Mouse (Mus musculus): ENCODE data around the gene Dnajc4. TPM values are rescaled to one million over a fixed set of nuclear protein-coding genes. Genes with fewer than 3 reads are reported as not detected.

Gene Dnajc4
- polyA plus RNA-seq, 1 experiment: 24.1 TPM

DNA sequence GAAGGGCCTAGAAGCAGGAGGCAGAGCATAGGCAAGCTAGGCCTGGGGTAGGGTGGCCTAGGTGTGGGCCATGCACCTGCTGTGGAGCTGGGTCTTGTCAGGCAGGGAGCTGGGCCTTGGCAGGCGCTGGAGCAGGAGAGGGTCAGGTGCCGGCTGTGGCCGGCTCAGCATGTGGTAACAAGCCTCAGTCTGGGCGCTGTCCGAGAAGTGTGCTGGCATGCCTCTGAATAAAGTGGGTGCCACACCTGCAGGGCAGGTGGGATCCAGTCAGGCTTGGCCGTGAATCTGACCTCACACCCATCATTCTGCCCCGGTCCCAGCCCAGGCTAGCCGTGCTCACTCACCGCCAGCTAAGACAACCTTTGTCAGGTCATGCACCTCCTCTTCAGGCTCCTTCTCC lies 21.6 kb upstream of the Dnajc4 start:
- Histone ChIP-seq H3K27ac (ENCODE audit: insufficient read depth, low read length) (no peak overlapping the region), H3K36me3 (ENCODE audit: control insufficient read depth, insufficient read depth, low read length) (peaks cover 26% of the 10 kb centered on the region), H3K4me1 (ENCODE audit: control insufficient read depth, insufficient read depth, insufficient read length) (peaks cover 6% of the 10 kb centered on the region; the same call in 1 of the 2 replicates), H3K27me3 (ENCODE audit: control insufficient read depth, insufficient read depth, low read length) (no peaks in the 10 kb centered on the region), H3K4me3 (ENCODE audit: extremely low read depth, insufficient read depth, insufficient read length) (no peak overlapping the region)
- WGBS: 97% methylated on average over 9 of the region's 9 CpGs
- no peak for DNase-seq (ENCODE audit: low read depth in 1 of 2, low spot score in 2 of 2)
- TF ChIP-seq CTCF (IDR thresholded peaks at IDR 0.05; ENCODE audit: extremely low read depth, insufficient read depth, insufficient read length, insufficient replicate concordance): no peak
- no peak for TF ChIP-seq POLR2A (IDR thresholded peaks at IDR 0.05; ENCODE audit: low read depth, low read length)

DNA sequence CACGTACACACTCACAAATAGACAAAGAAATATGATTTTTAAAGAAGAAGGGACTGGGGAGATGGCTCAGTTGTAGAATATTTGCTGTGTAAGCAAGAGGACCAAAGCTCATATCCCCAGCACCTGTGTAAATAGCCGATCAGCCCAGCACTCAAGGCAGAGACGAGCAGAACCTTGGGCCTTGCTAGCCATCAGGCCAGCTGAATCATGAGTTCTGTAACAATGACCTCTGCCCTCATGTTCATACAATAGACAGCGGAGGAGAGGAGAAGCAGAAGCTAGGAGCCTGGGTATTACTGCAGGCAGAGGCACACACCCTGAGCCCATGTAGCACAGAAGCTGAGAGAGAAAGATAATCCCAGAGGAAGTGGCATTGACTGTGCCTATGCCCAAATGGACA lies 20.1 kb upstream of the Dnajc4 start:
- DNase-seq (ENCODE audit: low read depth in 1 of 2, low spot score in 2 of 2): no peak
- H3K27me3 ChIP-seq (ENCODE audit: control insufficient read depth, insufficient read depth, low read length): no peaks in the 10 kb centered on the region
- H3K4me1 ChIP-seq (ENCODE audit: control insufficient read depth, insufficient read depth, insufficient read length): peaks cover 3% of the 10 kb centered on the region; the same call in 1 of the 2 replicates
- peaks cover 28% of the 10 kb centered on the region for H3K36me3 ChIP-seq (ENCODE audit: control insufficient read depth, insufficient read depth, low read length)
- TF ChIP-seq POLR2A (IDR thresholded peaks at IDR 0.05; ENCODE audit: low read depth, low read length) (no peak), CTCF (IDR thresholded peaks at IDR 0.05; ENCODE audit: extremely low read depth, insufficient read depth, insufficient read length, insufficient replicate concordance) (no peak)
- H3K27ac ChIP-seq (ENCODE audit: insufficient read depth, low read length): no peak overlapping the region
- WGBS: 89% methylated on average over 4 of the region's 4 CpGs
- no peak overlapping the region for H3K4me3 ChIP-seq (ENCODE audit: extremely low read depth, insufficient read depth, insufficient read length)

DNA sequence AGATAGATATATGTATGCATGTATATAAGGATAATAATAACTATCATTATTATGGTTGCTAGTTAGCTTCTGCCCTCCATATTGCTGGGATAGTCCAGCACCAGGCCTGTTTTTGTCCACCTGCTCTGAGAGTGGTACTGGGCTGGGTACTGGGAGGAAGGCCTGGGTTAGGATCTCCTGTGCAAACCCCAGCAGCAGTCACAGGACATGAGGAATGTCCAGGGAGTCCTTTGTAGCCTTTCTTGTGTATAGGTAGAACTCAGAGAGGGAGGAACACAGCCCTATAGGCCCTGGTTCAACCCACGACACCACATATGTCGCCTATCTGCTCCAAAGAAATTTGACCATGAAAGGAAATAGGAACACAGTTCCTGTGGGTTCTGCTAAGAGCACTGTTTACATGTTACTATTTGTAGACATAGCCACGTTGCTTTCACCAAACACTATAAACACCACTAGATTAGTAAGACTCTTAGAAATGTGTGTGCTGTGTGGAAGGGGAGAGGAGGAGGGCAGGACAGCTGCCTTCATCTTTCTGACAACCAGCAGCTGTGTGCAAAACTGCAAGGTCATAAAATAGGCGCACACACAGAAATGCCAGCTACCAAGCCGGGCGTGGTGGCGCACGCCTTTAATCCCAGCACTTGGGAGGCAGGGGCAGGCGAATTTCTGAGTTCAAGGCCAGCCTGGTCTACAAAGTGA lies 14.7 kb upstream of the Dnajc4 start:
- no peak overlapping the region for H3K27ac ChIP-seq (ENCODE audit: insufficient read depth, low read length)
- H3K4me1 ChIP-seq (ENCODE audit: control insufficient read depth, insufficient read depth, insufficient read length): no peaks in the 10 kb centered on the region
- TF ChIP-seq POLR2A (IDR thresholded peaks at IDR 0.05; ENCODE audit: low read depth, low read length) (no peak), CTCF (IDR thresholded peaks at IDR 0.05; ENCODE audit: extremely low read depth, insufficient read depth, insufficient read length, insufficient replicate concordance) (no peak)
- 83% methylated on average over 9 of the region's 9 CpGs for WGBS
- H3K36me3 ChIP-seq (ENCODE audit: control insufficient read depth, insufficient read depth, low read length): peaks cover 32% of the 10 kb centered on the region
- no peak overlapping the region for H3K4me3 ChIP-seq (ENCODE audit: extremely low read depth, insufficient read depth, insufficient read length)
- DNase-seq (ENCODE audit: low read depth in 1 of 2, low spot score in 2 of 2): no peak
- no peaks in the 10 kb centered on the region for H3K27me3 ChIP-seq (ENCODE audit: control insufficient read depth, insufficient read depth, low read length)

DNA sequence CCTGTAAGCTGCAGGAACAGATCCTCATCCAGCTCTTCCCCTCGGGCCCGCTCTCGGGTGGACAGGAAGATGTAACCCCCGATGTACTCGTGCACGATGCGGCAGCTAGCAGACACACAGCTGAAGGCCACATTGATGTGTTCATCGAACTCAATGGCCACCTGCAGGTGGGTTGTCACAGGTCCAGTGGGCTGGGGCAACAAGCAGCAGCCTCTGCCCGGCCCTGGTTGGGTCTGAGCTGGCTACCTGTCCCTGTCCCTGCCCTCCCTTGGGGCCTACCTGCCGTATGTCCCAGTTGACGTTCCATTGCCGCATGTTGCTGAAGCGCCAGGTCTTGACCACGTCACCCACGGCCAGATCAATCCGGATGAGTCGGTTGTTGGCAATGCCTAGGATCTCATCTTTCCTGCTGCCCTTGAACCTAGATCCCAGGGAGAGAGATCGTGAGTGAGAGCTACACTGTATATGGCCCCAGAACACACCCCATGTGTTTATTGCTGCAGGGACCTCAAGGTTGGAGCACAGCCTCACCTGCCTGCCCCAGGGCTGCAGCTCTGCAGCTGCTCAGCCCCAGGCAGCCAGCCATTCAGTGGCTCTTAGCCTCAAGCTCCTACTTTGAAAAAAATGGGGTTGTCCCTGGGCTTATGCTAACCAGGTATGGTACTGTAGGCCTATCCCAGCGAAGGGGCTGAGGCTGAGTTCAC lies 7.1 kb upstream of the Dnajc4 start:
- no peak for DNase-seq (ENCODE audit: low read depth in 1 of 2, low spot score in 2 of 2)
- Histone ChIP-seq H3K27ac (ENCODE audit: insufficient read depth, low read length) (no peak overlapping the region), H3K36me3 (ENCODE audit: control insufficient read depth, insufficient read depth, low read length) (peaks cover 46% of the 10 kb centered on the region), H3K27me3 (ENCODE audit: control insufficient read depth, insufficient read depth, low read length) (no peaks in the 10 kb centered on the region), H3K4me3 (ENCODE audit: extremely low read depth, insufficient read depth, insufficient read length) (no peak overlapping the region), H3K4me1 (ENCODE audit: control insufficient read depth, insufficient read depth, insufficient read length) (peaks cover 15% of the 10 kb centered on the region)
- 93% methylated on average over 19 of the region's 19 CpGs for WGBS
- TF ChIP-seq CTCF (IDR thresholded peaks at IDR 0.05; ENCODE audit: extremely low read depth, insufficient read depth, insufficient read length, insufficient replicate concordance) (no peak), POLR2A (IDR thresholded peaks at IDR 0.05; ENCODE audit: low read depth, low read length) (no peak)

DNA sequence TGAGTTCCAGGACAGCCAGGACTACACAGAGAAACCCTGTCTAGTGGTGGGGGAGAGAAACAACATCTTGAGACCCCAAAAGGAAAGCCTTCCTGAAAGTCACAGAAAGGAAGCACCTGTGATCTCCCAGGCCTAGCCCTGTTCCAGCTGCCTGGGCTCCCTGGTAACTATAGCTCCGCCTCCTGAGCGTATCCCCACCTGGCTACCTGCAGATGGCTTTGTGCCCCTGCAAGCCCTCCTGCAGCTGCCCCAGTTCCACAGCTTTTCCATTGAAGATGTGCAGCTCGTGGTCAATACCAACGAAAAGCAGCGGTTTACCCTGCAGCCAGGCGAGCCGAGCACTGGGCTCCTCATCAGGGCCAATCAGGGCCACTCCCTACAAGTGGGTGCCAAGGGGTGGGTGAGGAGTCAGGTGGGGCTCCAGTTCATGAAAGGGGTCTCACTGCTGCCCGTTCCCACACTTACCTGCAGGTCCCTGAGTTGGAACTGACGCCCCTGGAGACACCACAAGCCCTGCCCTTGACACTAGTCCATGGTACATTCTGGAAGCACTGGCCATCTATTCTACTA lies 5.4 kb upstream of the Dnajc4 start:
- Histone ChIP-seq H3K4me3 (ENCODE audit: extremely low read depth, insufficient read depth, insufficient read length) (no peak overlapping the region), H3K27me3 (ENCODE audit: control insufficient read depth, insufficient read depth, low read length) (no peaks in the 10 kb centered on the region), H3K27ac (ENCODE audit: insufficient read depth, low read length) (no peak overlapping the region), H3K4me1 (ENCODE audit: control insufficient read depth, insufficient read depth, insufficient read length) (peaks cover 20% of the 10 kb centered on the region), H3K36me3 (ENCODE audit: control insufficient read depth, insufficient read depth, low read length) (peaks cover 35% of the 10 kb centered on the region)
- no peak for TF ChIP-seq POLR2A (IDR thresholded peaks at IDR 0.05; ENCODE audit: low read depth, low read length)
- TF ChIP-seq CTCF (IDR thresholded peaks at IDR 0.05; ENCODE audit: extremely low read depth, insufficient read depth, insufficient read length, insufficient replicate concordance): no peak
- DNase-seq (ENCODE audit: low read depth in 1 of 2, low spot score in 2 of 2): no peak
- 74% methylated on average over 9 of the region's 9 CpGs for WGBS

DNA sequence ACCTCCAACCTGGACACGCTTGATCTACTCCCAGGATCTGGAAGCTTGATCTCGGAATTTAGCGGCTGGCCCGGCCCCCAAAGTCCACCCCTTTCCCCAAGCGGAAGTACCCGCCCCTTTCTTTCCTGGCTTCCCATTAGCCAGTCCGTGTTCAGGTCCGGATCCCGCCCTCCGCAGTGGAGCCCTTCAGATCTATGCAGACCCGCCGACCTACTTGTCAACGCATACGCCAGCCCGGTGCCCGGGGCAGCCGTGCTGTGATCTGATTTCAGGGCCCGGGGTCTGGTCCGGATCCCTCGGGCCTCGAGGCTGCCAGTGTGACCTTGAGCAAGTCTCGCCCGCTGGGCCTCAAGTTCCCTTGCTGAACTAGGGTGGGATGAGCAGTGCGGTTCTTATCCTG lies 3.6 kb upstream of the Dnajc4 start, which contains the start of the genes Nudt22 and Trpt1:
Nudt22 (minus strand) TSS at position 112 of the 400 bp plus-strand sequence.
Trpt1 (plus strand) TSS at position 126 of the 400 bp plus-strand sequence.
- Histone ChIP-seq H3K27ac (ENCODE audit: insufficient read depth, low read length) (peak within 1 kb of the TSS; percentile 39), H3K36me3 (ENCODE audit: control insufficient read depth, insufficient read depth, low read length) (peaks cover 20% of the 10 kb centered on the region), H3K4me1 (ENCODE audit: control insufficient read depth, insufficient read depth, insufficient read length) (peaks cover 20% of the 10 kb centered on the region), H3K4me3 (ENCODE audit: extremely low read depth, insufficient read depth, insufficient read length) (peak within 1 kb of the TSS; percentile 62), H3K27me3 (ENCODE audit: control insufficient read depth, insufficient read depth, low read length) (no peaks in the 10 kb centered on the region)
- DNase-seq (ENCODE audit: low read depth in 1 of 2, low spot score in 2 of 2): peak in 1 of 2 experiments; percentile 57
- 2% methylated on average over 24 of the region's 24 CpGs for WGBS
- TF ChIP-seq POLR2A (IDR thresholded peaks at IDR 0.05; ENCODE audit: low read depth, low read length) (no peak), CTCF (IDR thresholded peaks at IDR 0.05; ENCODE audit: extremely low read depth, insufficient read depth, insufficient read length, insufficient replicate concordance) (no peak)
